Mouse (Mus musculus): Measurements from ENCODE around the gene Polr1b. TPM values are rescaled to one million over a fixed set of nuclear protein-coding genes. Genes with fewer than 3 reads are reported as not detected.
A peak's percentile ranks its signal among the peaks of the same experiment; 100 is the strongest.

Polr1b gene
- polyA plus RNA-seq (2014; fragmentation: Nextera tagmentation; extraction: Ambion mirVana): 23.0 and 30.2 TPM in 2 replicates

GRCm38 (mm10) chr2:129100784-129101310 is at the start of gene Polr1b:
Gene Polr1b, plus strand, starts transcription at chr2:129100995.
- WGBS: under 1% methylated on average over 35 of the region's 35 CpGs
- Histone ChIP-seq H3K4me3 (ENCODE audit: low read depth, low read length) (peak within 1 kb of the TSS; percentile 75), H3K27me3 (ENCODE audit: control insufficient read depth, insufficient read depth, low read length) (no peaks in the 10 kb centered on the region), H3K9ac (ENCODE audit: low read length) (peak within 1 kb of the TSS; percentile 72), H3K4me1 (ENCODE audit: control insufficient read depth, insufficient read depth, low read length) (no peaks in the 10 kb centered on the region), H3K36me3 (ENCODE audit: control insufficient read depth, insufficient read depth, low read length) (peaks cover 5% of the 10 kb centered on the region), H3K27ac (replicated peaks; ENCODE audit: low read depth, low read length) (no peak within 1 kb of the TSS), H3K9me3 (ENCODE audit: control insufficient read depth, low read length) (no peaks in the 10 kb centered on the region), H3K4me2 (ENCODE audit: low read depth, severe bottlenecking) (peak within 1 kb of the TSS; percentile 73)
- DNase-seq (ENCODE audit: low spot score): peak; percentile 94
- peak; percentile 97 for ATAC-seq (ENCODE audit: insufficient number of reproducible peaks, low FRiP score, low TSS enrichment, low read depth)

GRCm38 (mm10) chr2:129052451-129052983 is 48.3 kb upstream of the Polr1b start:
- Histone ChIP-seq H3K9me3 (ENCODE audit: control insufficient read depth, low read length) (no peaks in the 10 kb centered on the region), H3K9ac (ENCODE audit: low read length) (no peak overlapping the region), H3K27me3 (ENCODE audit: control insufficient read depth, insufficient read depth, low read length) (no peaks in the 10 kb centered on the region), H3K4me2 (ENCODE audit: low read depth, severe bottlenecking) (no peak overlapping the region), H3K36me3 (ENCODE audit: control insufficient read depth, insufficient read depth, low read length) (no peaks in the 10 kb centered on the region), H3K27ac (replicated peaks; ENCODE audit: low read depth, low read length) (no peak overlapping the region), H3K4me3 (ENCODE audit: low read depth, low read length) (no peak overlapping the region), H3K4me1 (ENCODE audit: control insufficient read depth, insufficient read depth, low read length) (no peaks in the 10 kb centered on the region)
- WGBS: 75% methylated on average over 4 of the region's 4 CpGs
- ATAC-seq (ENCODE audit: insufficient number of reproducible peaks, low FRiP score, low TSS enrichment, low read depth): no peak
- DNase-seq (ENCODE audit: low spot score): no peak

- H3K27ac ChIP-seq (replicated peaks; ENCODE audit: low read depth, low read length): no peak overlapping the region
- H3K9ac ChIP-seq (ENCODE audit: low read length): no peak overlapping the region
- H3K36me3 ChIP-seq (ENCODE audit: control insufficient read depth, insufficient read depth, low read length): no peaks in the 10 kb centered on the region
- no peaks in the 10 kb centered on the region for H3K9me3 ChIP-seq (ENCODE audit: control insufficient read depth, low read length)
- ATAC-seq (ENCODE audit: insufficient number of reproducible peaks, low FRiP score, low TSS enrichment, low read depth) (no peak), DNase-seq (ENCODE audit: low spot score) (no peak)
- 88% methylated on average over 6 of the region's 6 CpGs for WGBS
- no peaks in the 10 kb centered on the region for H3K4me1 ChIP-seq (ENCODE audit: control insufficient read depth, insufficient read depth, low read length)
- no peak overlapping the region for H3K4me2 ChIP-seq (ENCODE audit: low read depth, severe bottlenecking)
- no peak overlapping the region for H3K4me3 ChIP-seq (ENCODE audit: low read depth, low read length)
- H3K27me3 ChIP-seq (ENCODE audit: control insufficient read depth, insufficient read depth, low read length): no peaks in the 10 kb centered on the region
Measured at GRCm38 (mm10) chr2:129055741-129056140, 45.1 kb upstream of the Polr1b start.

- Histone ChIP-seq H3K27ac (replicated peaks; ENCODE audit: low read depth, low read length) (no peak overlapping the region), H3K36me3 (ENCODE audit: control insufficient read depth, insufficient read depth, low read length) (no peaks in the 10 kb centered on the region), H3K9ac (ENCODE audit: low read length) (no peak overlapping the region), H3K4me2 (ENCODE audit: low read depth, severe bottlenecking) (no peak overlapping the region), H3K4me1 (ENCODE audit: control insufficient read depth, insufficient read depth, low read length) (no peaks in the 10 kb centered on the region), H3K27me3 (ENCODE audit: control insufficient read depth, insufficient read depth, low read length) (no peaks in the 10 kb centered on the region), H3K9me3 (ENCODE audit: control insufficient read depth, low read length) (no peaks in the 10 kb centered on the region), H3K4me3 (ENCODE audit: low read depth, low read length) (no peak overlapping the region)
- ATAC-seq (ENCODE audit: insufficient number of reproducible peaks, low FRiP score, low TSS enrichment, low read depth): no peak
- WGBS: 45% methylated on average over 9 of the region's 9 CpGs
- DNase-seq (ENCODE audit: low spot score): peak; percentile 34
Measured at GRCm38 (mm10) chr2:129056597-129056996, 44.2 kb upstream of the Polr1b start.

- ATAC-seq (ENCODE audit: insufficient number of reproducible peaks, low FRiP score, low TSS enrichment, low read depth) (no peak), DNase-seq (ENCODE audit: low spot score) (no peak)
- no peak overlapping the region for H3K4me3 ChIP-seq (ENCODE audit: low read depth, low read length)
- H3K9me3 ChIP-seq (ENCODE audit: control insufficient read depth, low read length): no peaks in the 10 kb centered on the region
- H3K4me2 ChIP-seq (ENCODE audit: low read depth, severe bottlenecking): no peak overlapping the region
- no peak overlapping the region for H3K27ac ChIP-seq (replicated peaks; ENCODE audit: low read depth, low read length)
- no peak overlapping the region for H3K9ac ChIP-seq (ENCODE audit: low read length)
- no peaks in the 10 kb centered on the region for H3K27me3 ChIP-seq (ENCODE audit: control insufficient read depth, insufficient read depth, low read length)
- WGBS: 95% methylated on average over 8 of the region's 8 CpGs
- H3K36me3 ChIP-seq (ENCODE audit: control insufficient read depth, insufficient read depth, low read length): no peaks in the 10 kb centered on the region
- no peaks in the 10 kb centered on the region for H3K4me1 ChIP-seq (ENCODE audit: control insufficient read depth, insufficient read depth, low read length)
Measured at GRCm38 (mm10) chr2:129057256-129057655, 43.5 kb upstream of the Polr1b start.

- Histone ChIP-seq H3K27ac (replicated peaks; ENCODE audit: low read depth, low read length) (no peak overlapping the region), H3K27me3 (ENCODE audit: control insufficient read depth, insufficient read depth, low read length) (no peaks in the 10 kb centered on the region), H3K9ac (ENCODE audit: low read length) (no peak overlapping the region), H3K9me3 (ENCODE audit: control insufficient read depth, low read length) (no peaks in the 10 kb centered on the region), H3K36me3 (ENCODE audit: control insufficient read depth, insufficient read depth, low read length) (no peaks in the 10 kb centered on the region), H3K4me3 (ENCODE audit: low read depth, low read length) (no peak overlapping the region), H3K4me2 (ENCODE audit: low read depth, severe bottlenecking) (no peak overlapping the region), H3K4me1 (ENCODE audit: control insufficient read depth, insufficient read depth, low read length) (no peaks in the 10 kb centered on the region)
- no peak for DNase-seq (ENCODE audit: low spot score)
- 83% methylated on average over 6 of the region's 6 CpGs for WGBS
- ATAC-seq (ENCODE audit: insufficient number of reproducible peaks, low FRiP score, low TSS enrichment, low read depth): no peak
Measured at GRCm38 (mm10) chr2:129057920-129058361, 42.9 kb upstream of the Polr1b start.

- Histone ChIP-seq H3K4me2 (ENCODE audit: low read depth, severe bottlenecking) (no peak overlapping the region), H3K27ac (replicated peaks; ENCODE audit: low read depth, low read length) (no peak overlapping the region), H3K36me3 (ENCODE audit: control insufficient read depth, insufficient read depth, low read length) (no peaks in the 10 kb centered on the region), H3K9ac (ENCODE audit: low read length) (no peak overlapping the region), H3K27me3 (ENCODE audit: control insufficient read depth, insufficient read depth, low read length) (no peaks in the 10 kb centered on the region), H3K4me1 (ENCODE audit: control insufficient read depth, insufficient read depth, low read length) (no peaks in the 10 kb centered on the region), H3K9me3 (ENCODE audit: control insufficient read depth, low read length) (no peaks in the 10 kb centered on the region), H3K4me3 (ENCODE audit: low read depth, low read length) (no peak overlapping the region)
- ATAC-seq (ENCODE audit: insufficient number of reproducible peaks, low FRiP score, low TSS enrichment, low read depth) (no peak), DNase-seq (ENCODE audit: low spot score) (no peak)
- 79% methylated on average over 10 of the region's 10 CpGs for WGBS
Measured at GRCm38 (mm10) chr2:129061456-129062059, 39.2 kb upstream of the Polr1b start.

GRCm38 (mm10) chr2:129065437-129066282 is 35.1 kb upstream of the Polr1b start, which contains the start of gene Ttl:
Gene Ttl, plus strand, starts transcription at chr2:129065942.
- Histone ChIP-seq H3K27ac (replicated peaks; ENCODE audit: low read depth, low read length) (no peak within 1 kb of the TSS), H3K4me1 (ENCODE audit: control insufficient read depth, insufficient read depth, low read length) (0 out of 2 replicates have a peak, but pooled peaks cover 2% of the 10 kb centered on the region), H3K9me3 (ENCODE audit: control insufficient read depth, low read length) (no peaks in the 10 kb centered on the region), H3K4me2 (ENCODE audit: low read depth, severe bottlenecking) (peak within 1 kb of the TSS; percentile 67), H3K9ac (ENCODE audit: low read length) (peak within 1 kb of the TSS; percentile 59), H3K36me3 (ENCODE audit: control insufficient read depth, insufficient read depth, low read length) (no peaks in the 10 kb centered on the region), H3K27me3 (ENCODE audit: control insufficient read depth, insufficient read depth, low read length) (no peaks in the 10 kb centered on the region), H3K4me3 (ENCODE audit: low read depth, low read length) (peak within 1 kb of the TSS; percentile 60)
- ATAC-seq (ENCODE audit: insufficient number of reproducible peaks, low FRiP score, low TSS enrichment, low read depth) (peak; percentile 93), DNase-seq (ENCODE audit: low spot score) (peak; percentile 85)
- under 1% methylated on average over 62 of the region's 62 CpGs for WGBS

Measured in limb, embryonic 11.5 days (tissue).